In the genomic region with DNA sequence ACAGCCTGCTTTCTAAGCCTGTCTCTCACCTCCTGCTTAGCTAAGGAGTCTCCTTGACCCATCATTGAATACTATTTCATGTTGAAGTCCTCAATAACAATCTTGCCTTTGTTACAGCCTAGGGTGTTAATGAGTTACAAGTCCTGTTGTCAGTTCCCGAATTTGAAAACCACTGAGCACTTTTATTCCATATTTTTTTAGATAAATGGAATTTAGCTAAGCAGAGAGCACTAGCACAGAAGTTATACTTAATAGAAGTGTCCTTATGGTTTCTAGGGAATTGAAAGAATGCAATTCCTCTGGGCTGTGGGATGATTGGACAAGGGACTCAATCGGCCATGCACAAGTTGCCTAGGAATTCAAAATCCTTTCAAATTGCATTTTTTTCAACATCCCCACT, we compare ENCODE assay signal across 20 mouse cellular contexts.
DNase-seq lines count a peak whose midpoint lies in the region; ATAC-seq and TF ChIP-seq lines count a peak whose summit lies in the region.
"Had no signal": no experiment of that assay in that cellular context is flagged by ENCODE, and none has a peak within 500 bp of the region (broad histone marks: within the 10 kb centered on the region; RNA-seq: fewer than 3 reads in every experiment).

No protein-coding gene starts in this region.

- 89% methylated on average over 2 of the region's 2 CpGs for WGBS in midbrain, embryonic 11.5 days
- 88% methylated on average over 2 of the region's 2 CpGs for WGBS in midbrain, postnatal 0 days
- 69% methylated on average over 2 of the region's 2 CpGs for WGBS in lung, adult 2 months

- no peak overlapping the region for H3K4me3 ChIP-seq in midbrain, embryonic 11.5 days (ENCODE audit: low read depth, low read length)
- H3K4me3 ChIP-seq in midbrain, postnatal 0 days (ENCODE audit: low read depth, low read length) = no peak overlapping the region
- no peak overlapping the region for H3K4me3 ChIP-seq in lung, adult 2 months (replicated peaks; ENCODE audit: extremely low read depth, low read depth, low read length)

- no peaks in the 10 kb centered on the region for H3K27me3 ChIP-seq in midbrain, embryonic 11.5 days (ENCODE audit: control insufficient read depth, insufficient read depth, low read length)
- H3K27me3 ChIP-seq in midbrain, postnatal 0 days (ENCODE audit: insufficient read depth, low read length) = no peaks in the 10 kb centered on the region
- H3K27me3 ChIP-seq: CH12.LX, Patski had no signal

- no peak for TF ChIP-seq CTCF in midbrain, postnatal 0 days (IDR thresholded peaks at IDR 0.05)
- TF ChIP-seq CTCF in lung, adult 2 months (IDR thresholded peaks at IDR 0.05; ENCODE audit: insufficient read depth, low read length) = no peak

- no peak for TF ChIP-seq POLR2A in lung, adult 2 months (IDR thresholded peaks at IDR 0.05; ENCODE audit: borderline replicate concordance, extremely low read depth, low read depth, low read length)

- H3K9me3 ChIP-seq in midbrain, embryonic 11.5 days (ENCODE audit: control insufficient read depth, low read length) = no peaks in the 10 kb centered on the region
- no peaks in the 10 kb centered on the region for H3K9me3 ChIP-seq in midbrain, postnatal 0 days (ENCODE audit: low read length)

- no peaks in the 10 kb centered on the region for H3K36me3 ChIP-seq in midbrain, embryonic 11.5 days (ENCODE audit: control insufficient read depth, insufficient read depth, low read length)
- H3K36me3 ChIP-seq in midbrain, postnatal 0 days (ENCODE audit: insufficient read depth, low read length) = no peaks in the 10 kb centered on the region
- H3K36me3 ChIP-seq: G1E had no signal

- H3K27ac ChIP-seq in midbrain, embryonic 11.5 days (ENCODE audit: low read depth, low read length) = no peak overlapping the region
- no peak overlapping the region for H3K27ac ChIP-seq in midbrain, postnatal 0 days (ENCODE audit: low read depth, low read length)

- no peak overlapping the region for H3K9ac ChIP-seq in midbrain, embryonic 11.5 days (ENCODE audit: low read length)
- no peak overlapping the region for H3K9ac ChIP-seq in midbrain, postnatal 0 days (replicated peaks; ENCODE audit: low read length, poor library complexity, severe bottlenecking)

- peak; percentile 53 for DNase-seq in midbrain, embryonic 11.5 days (ENCODE audit: low spot score, missing footprints)
- no peak for DNase-seq in midbrain, postnatal 0 days (ENCODE audit: low spot score)
- peak; percentile 87 for DNase-seq in Muller cell, postnatal 12 days (ENCODE audit: inconsistent ontology term)
- no peak for DNase-seq in lung, adult 2 months
- DNase-seq: adrenal gland, adult 2 months; adrenal gland, adult 8-10 months; adrenal gland, postnatal 10 days; adrenal gland, postnatal 14 days; adrenal gland, postnatal 25 days; adrenal gland, postnatal 36 days; B cell, adult 2 months; cerebellum, adult 11 months; cerebellum, adult 11-12 months; cerebellum, adult 18-20 months; cerebellum, adult 2 months had no signal

- no peak for ATAC-seq in midbrain, embryonic 11.5 days (ENCODE audit: low FRiP score)
- ATAC-seq in midbrain, postnatal 0 days (ENCODE audit: low FRiP score) = no peak
- ATAC-seq: activated CD4-positive, CD25-positive, alpha-beta regulatory T cell, adult 4 months; CD4-positive, CD25-positive, alpha-beta regulatory T cell, adult 4 months; Patski had no signal

- H3K4me1 ChIP-seq in midbrain, embryonic 11.5 days (ENCODE audit: control insufficient read depth, insufficient read depth, low read length) = no peaks in the 10 kb centered on the region
- no peaks in the 10 kb centered on the region for H3K4me1 ChIP-seq in midbrain, postnatal 0 days (ENCODE audit: insufficient read depth, low read length)
- no peaks in the 10 kb centered on the region for H3K4me1 ChIP-seq in lung, adult 2 months (ENCODE audit: control insufficient read depth, insufficient read depth, low read length)

- no peak overlapping the region for H3K4me2 ChIP-seq in midbrain, embryonic 11.5 days
- H3K4me2 ChIP-seq in midbrain, postnatal 0 days (ENCODE audit: low read depth, low read length, poor library complexity, severe bottlenecking) = no peak overlapping the region

Comparison
In these comparisons a context has a peak if more than half of its experiments do, and no peak if none do; other contexts are left out.
1. DNase-seq: peak in midbrain, embryonic 11.5 days (single experiment) and Muller cell, postnatal 12 days (single experiment); none in midbrain, postnatal 0 days (single experiment) and lung, adult 2 months (single experiment).